Mouse (Mus musculus): ENCODE measurements around the gene AC134908.4.

GRCm38 (mm10) chr17:25835301-25835700 is 39.8 kb upstream of the AC134908.4 start:
- no peak for TF ChIP-seq POLR2A (IDR thresholded peaks at IDR 0.05; ENCODE audit: insufficient read depth, low read depth, low read length)
- no peak for TF ChIP-seq CTCF (IDR thresholded peaks at IDR 0.05; ENCODE audit: insufficient read depth, low read depth, low read length)
